Mouse (Mus musculus): ENCODE measurements around the gene Plau.

DNA sequence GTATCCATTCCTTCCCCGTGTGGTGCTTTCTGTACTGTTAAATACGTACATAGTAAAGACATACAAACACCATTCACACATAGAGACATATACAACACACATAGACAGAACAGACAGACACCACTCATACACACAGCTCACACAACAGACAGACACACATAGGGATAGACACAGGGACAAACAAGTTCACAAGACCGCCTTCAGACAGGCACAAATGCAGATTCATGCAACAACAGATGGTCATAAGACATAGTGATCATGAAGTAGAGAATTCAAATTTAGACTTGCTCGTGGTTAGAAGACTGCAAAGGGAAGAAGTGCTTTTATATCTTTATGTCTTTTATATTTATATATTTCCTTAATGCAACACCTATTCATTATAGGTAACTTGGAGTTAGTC lies 2.9 kb upstream of the Plau start:
- TF ChIP-seq CTCF (IDR thresholded peaks at IDR 0.05; ENCODE audit: borderline replicate concordance, insufficient read depth, low read length): no peak
- no peak for TF ChIP-seq POLR2A (IDR thresholded peaks at IDR 0.05; ENCODE audit: low read depth, low read length)
